Mouse (Mus musculus) E14TG2a.4 (cell line): ENCODE measurements around the gene Chrna9.

Experiments used
- H3K27me3 ChIP-seq: 2 replicates; pipeline ENCODE4 v1.6.1; 2014; ENCODE audit warnings: low read length, control low read depth; ENCODE audit not compliant: insufficient read depth
- H3K36me3 ChIP-seq: 2 replicates; pipeline ENCODE4 v1.6.1; 2014; ENCODE audit warnings: low read length, control low read depth; ENCODE audit not compliant: insufficient read depth
- H3K4me1 ChIP-seq: replicated peaks from 2 replicates; pipeline ENCODE4 v1.6.1; 2014; ENCODE audit warnings: low read depth, low read length, control low read depth
- H3K4me3 ChIP-seq: replicated peaks from 2 replicates; pipeline ENCODE4 v1.5.1; 2014; ENCODE audit warnings: mild to moderate bottlenecking, low read length
- H3K9me3 ChIP-seq: 2 replicates; pipeline ENCODE4 v1.6.1; 2014; ENCODE audit warnings: low read length, control low read depth
- CTCF ChIP-seq: conservative IDR thresholded peaks from 2 replicates; pipeline ENCODE4 v1.5.1; 2014; ENCODE audit warnings: low read length
- NANOG ChIP-seq: IDR thresholded peaks from 2 replicates; pipeline ENCODE4 v1.6.1; 2014; ENCODE audit warnings: borderline replicate concordance, low read length, mixed read lengths
- POU5F1 ChIP-seq: IDR thresholded peaks from 2 replicates; pipeline ENCODE4 v1.6.1; 2014; ENCODE audit warnings: low read length, borderline replicate concordance

The Chrna9 gene

DNA sequence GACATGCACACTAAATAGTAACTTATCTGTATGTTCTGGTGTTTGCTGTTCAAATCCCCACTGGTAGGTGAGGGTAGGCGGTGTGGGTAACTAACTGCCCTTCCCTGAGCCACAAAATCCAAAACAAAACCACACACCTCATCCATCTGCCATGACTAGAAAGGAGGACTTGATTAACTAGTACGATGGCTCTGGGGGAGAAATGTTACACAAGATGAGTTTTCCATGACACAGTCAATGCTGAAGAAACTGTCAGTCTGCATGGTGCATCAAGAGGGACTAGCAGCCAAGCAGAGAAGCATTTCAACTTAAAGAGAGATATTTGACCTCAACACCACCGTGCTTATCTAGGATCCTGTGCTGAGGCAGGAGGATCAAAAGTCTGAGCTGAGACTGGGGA, 36.0 kb upstream of the Chrna9 start:
- Histone ChIP-seq H3K27me3 (0 out of 2 replicates have a peak, but pooled peaks cover 6% of the 10 kb centered on the region), H3K4me3 (no peak overlapping the region), H3K36me3 (no peaks in the 10 kb centered on the region), H3K4me1 (peaks cover 6% of the 10 kb centered on the region; the same call in 1 of the 2 replicates), H3K9me3 (no peaks in the 10 kb centered on the region)
- no peak for TF ChIP-seq CTCF
- TF ChIP-seq NANOG, result no peak
- TF ChIP-seq POU5F1, result no peak

- no peak overlapping the region for H3K4me3 ChIP-seq
- peaks cover 6% of the 10 kb centered on the region; the same call in 1 of the 2 replicates for H3K4me1 ChIP-seq
- H3K36me3 ChIP-seq, result no peaks in the 10 kb centered on the region
- 0 out of 2 replicates have a peak, but pooled peaks cover 3% of the 10 kb centered on the region for H3K27me3 ChIP-seq
- no peaks in the 10 kb centered on the region for H3K9me3 ChIP-seq
- TF ChIP-seq CTCF, result no peak
- TF ChIP-seq NANOG, result no peak
- TF ChIP-seq POU5F1, result no peak
Observed at GRCm38 (mm10) chr5:65900113-65900512, 34.6 kb upstream of the Chrna9 start.

GRCm38 (mm10) chr5:65900862-65901265, 33.9 kb upstream of the Chrna9 start:
- TF ChIP-seq POU5F1 (no peak), NANOG (no peak), CTCF (no peak)
- peaks cover 6% of the 10 kb centered on the region; the same call in 1 of the 2 replicates for H3K4me1 ChIP-seq
- H3K4me3 ChIP-seq, result no peak overlapping the region
- H3K27me3 ChIP-seq, result 0 out of 2 replicates have a peak, but pooled peaks cover 3% of the 10 kb centered on the region
- H3K36me3 ChIP-seq, result no peaks in the 10 kb centered on the region
- H3K9me3 ChIP-seq, result no peaks in the 10 kb centered on the region

- no peak for TF ChIP-seq POU5F1
- Histone ChIP-seq H3K36me3 (no peaks in the 10 kb centered on the region), H3K4me1 (peaks cover 6% of the 10 kb centered on the region; the same call in 1 of the 2 replicates), H3K27me3 (0 out of 2 replicates have a peak, but pooled peaks cover 3% of the 10 kb centered on the region), H3K9me3 (no peaks in the 10 kb centered on the region), H3K4me3 (no peak overlapping the region)
Observed at GRCm38 (mm10) chr5:65901868-65902418, 32.8 kb upstream of the Chrna9 start.

DNA sequence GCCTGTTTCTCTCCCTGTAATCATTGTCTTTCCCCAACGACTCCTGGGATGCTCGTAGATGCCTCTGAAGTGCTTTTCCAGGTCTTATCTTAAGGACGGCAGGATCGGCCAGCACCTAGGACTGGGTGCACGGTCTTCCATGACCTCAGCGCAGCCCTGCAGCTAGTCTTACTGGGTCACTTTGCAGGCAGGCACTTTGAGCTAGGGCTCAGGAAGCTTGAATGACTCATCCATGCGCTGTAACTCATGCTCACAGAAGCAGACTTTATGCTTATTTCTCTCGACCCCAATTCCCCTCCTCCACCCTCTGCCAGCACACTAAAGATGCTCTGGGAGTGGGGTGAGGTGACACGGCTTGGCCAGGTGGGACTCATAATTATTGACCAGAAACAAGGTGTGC, 31.9 kb upstream of the Chrna9 start:
- Histone ChIP-seq H3K4me1 (peaks cover 6% of the 10 kb centered on the region; the same call in 1 of the 2 replicates), H3K9me3 (no peaks in the 10 kb centered on the region), H3K36me3 (no peaks in the 10 kb centered on the region), H3K27me3 (0 out of 2 replicates have a peak, but pooled peaks cover 3% of the 10 kb centered on the region), H3K4me3 (no peak overlapping the region)
- TF ChIP-seq NANOG, result no peak
- TF ChIP-seq POU5F1, result no peak
- no peak for TF ChIP-seq CTCF

GRCm38 (mm10) chr5:65904476-65904875, 30.2 kb upstream of the Chrna9 start:
- no peak for TF ChIP-seq POU5F1
- TF ChIP-seq CTCF, result no peak
- TF ChIP-seq NANOG, result no peak
- Histone ChIP-seq H3K9me3 (no peaks in the 10 kb centered on the region), H3K4me3 (no peak overlapping the region), H3K4me1 (peaks cover 7% of the 10 kb centered on the region), H3K27me3 (0 out of 2 replicates have a peak, but pooled peaks cover 3% of the 10 kb centered on the region), H3K36me3 (no peaks in the 10 kb centered on the region)

DNA sequence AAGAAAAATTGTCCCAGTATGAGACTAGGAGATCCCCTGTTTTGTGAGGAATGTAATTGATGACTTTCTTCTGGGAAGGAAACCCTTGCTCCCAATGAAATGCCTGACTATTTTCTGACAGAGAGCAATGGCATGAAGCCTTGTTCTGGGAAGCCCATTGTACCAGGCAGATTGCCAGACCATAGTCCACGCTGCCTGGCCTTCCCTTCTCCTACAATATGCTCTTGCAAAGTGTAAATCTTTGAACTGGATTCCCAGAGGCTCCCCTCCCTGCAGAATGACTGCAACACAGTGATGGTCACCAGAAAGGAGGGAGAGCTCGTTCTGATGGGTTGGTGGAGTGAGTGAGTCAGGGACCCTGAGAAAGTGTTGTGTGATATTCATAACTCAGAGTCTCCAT, 26.0 kb upstream of the Chrna9 start:
- no peak for TF ChIP-seq NANOG
- no peak for TF ChIP-seq CTCF
- TF ChIP-seq POU5F1, result no peak
- Histone ChIP-seq H3K9me3 (no peaks in the 10 kb centered on the region), H3K27me3 (peaks cover 4% of the 10 kb centered on the region; the same call in 1 of the 2 replicates), H3K36me3 (no peaks in the 10 kb centered on the region), H3K4me1 (peaks cover 41% of the 10 kb centered on the region), H3K4me3 (no peak overlapping the region)

DNA sequence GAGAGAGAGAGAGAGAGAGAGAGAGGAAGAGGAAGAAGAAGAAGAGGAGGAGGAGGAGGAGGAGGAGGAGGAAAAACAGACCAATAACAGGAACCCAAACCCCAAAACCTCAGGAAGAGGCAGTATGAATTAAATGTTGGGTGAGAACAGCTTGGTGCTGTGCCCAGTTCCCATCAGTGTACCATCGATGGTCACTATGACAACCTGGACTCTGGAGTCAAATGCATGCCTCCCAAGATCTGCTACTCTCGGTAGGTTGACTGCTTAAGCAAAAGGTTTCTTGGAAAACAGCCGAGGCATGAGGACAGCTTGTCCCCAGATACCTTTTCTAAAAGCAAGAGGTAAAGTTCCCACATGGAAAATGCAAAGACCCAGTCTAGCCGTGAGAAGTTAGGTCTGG, 25.4 kb upstream of the Chrna9 start:
- no peak overlapping the region for H3K4me3 ChIP-seq
- TF ChIP-seq POU5F1 (no peak), CTCF (no peak), NANOG (no peak)
- H3K27me3 ChIP-seq, result peaks cover 7% of the 10 kb centered on the region; the same call in 1 of the 2 replicates
- peaks cover 41% of the 10 kb centered on the region for H3K4me1 ChIP-seq
- no peaks in the 10 kb centered on the region for H3K36me3 ChIP-seq
- H3K9me3 ChIP-seq, result no peaks in the 10 kb centered on the region

DNA sequence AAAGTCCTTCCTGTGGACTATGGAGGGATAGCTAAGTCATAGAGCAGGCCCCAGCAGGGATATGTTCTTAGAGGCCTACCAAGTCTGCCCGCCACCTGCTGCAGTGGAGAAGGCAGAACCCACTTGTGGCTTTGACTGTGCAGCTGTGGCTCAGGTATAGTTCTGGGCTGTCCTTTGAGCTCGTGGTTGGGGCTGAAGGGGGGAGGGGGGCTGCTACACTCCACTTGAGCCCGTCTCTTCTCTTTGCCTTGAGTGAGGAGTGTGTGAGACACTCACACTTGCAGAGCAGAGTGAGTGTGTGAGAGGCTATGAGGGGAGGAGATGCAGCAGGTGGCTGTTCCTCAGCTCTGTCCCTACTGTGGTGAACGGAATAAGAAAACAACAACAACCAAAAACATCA, 24.3 kb upstream of the Chrna9 start:
- TF ChIP-seq POU5F1, result no peak
- TF ChIP-seq NANOG, result no peak
- no peak for TF ChIP-seq CTCF
- Histone ChIP-seq H3K27me3 (peaks cover 9% of the 10 kb centered on the region; the same call in 1 of the 2 replicates), H3K4me3 (peak overlapping the region; percentile 10; the same call in 1 of the 2 replicates), H3K4me1 (peaks cover 41% of the 10 kb centered on the region), H3K9me3 (no peaks in the 10 kb centered on the region), H3K36me3 (no peaks in the 10 kb centered on the region)
